Mouse (Mus musculus) right cerebral cortex, adult 18-20 months (tissue): ENCODE results near the gene Fam217a.
"Not testable (repeated sequence)": the region's sequence is repeated elsewhere in the genome, so short reads cannot be mapped to it uniquely, and the experiment has no call there.

Experiments used
- DNase-seq: peaks from one replicate; pipeline ENCODE4 v3.0.0; 2022; ENCODE audit warnings: mixed read lengths

Fam217a gene

GRCm38 (mm10) chr13:34924210-34924609 is at the start of gene Fam217a, which contains the start of gene 4933417A18Rik:
Fam217a (minus strand) TSS chr13:34924310.
4933417A18Rik (plus strand) TSS chr13:34924409.
- DNase-seq: no peak

- DNase-seq: no peak
Observed at GRCm38 (mm10) chr13:34973770-34974169, 49.7 kb upstream of the Fam217a start.

GRCm38 (mm10) chr13:34973149-34973548 is 49.0 kb upstream of the Fam217a start:
- DNase-seq: no peak

GRCm38 (mm10) chr13:34972456-34972855 is 48.3 kb upstream of the Fam217a start:
- DNase-seq: not testable (repeated sequence)

- not testable (repeated sequence) for DNase-seq
Observed at GRCm38 (mm10) chr13:34965647-34966046, 41.5 kb upstream of the Fam217a start.

GRCm38 (mm10) chr13:34964866-34965265 is 40.8 kb upstream of the Fam217a start:
- DNase-seq: no peak

- no peak for DNase-seq
Observed at GRCm38 (mm10) chr13:34964419-34964818, 40.3 kb upstream of the Fam217a start.

- no peak for DNase-seq
Observed at GRCm38 (mm10) chr13:34963511-34964397, 39.6 kb upstream of the Fam217a start, which contains the start of gene Eci3. Eci3 (minus strand) TSS chr13:34963810.

- no peak for DNase-seq
Observed at GRCm38 (mm10) chr13:34960996-34961770, 37.1 kb upstream of the Fam217a start.

GRCm38 (mm10) chr13:34958158-34958557 is 34.0 kb upstream of the Fam217a start:
- not testable (repeated sequence) for DNase-seq

GRCm38 (mm10) chr13:34956901-34957300 is 32.8 kb upstream of the Fam217a start:
- DNase-seq: no peak

GRCm38 (mm10) chr13:34951437-34951836 is 27.3 kb upstream of the Fam217a start:
- DNase-seq: not testable (repeated sequence)

GRCm38 (mm10) chr13:34942370-34942769 is 18.3 kb upstream of the Fam217a start:
- DNase-seq: no peak

GRCm38 (mm10) chr13:34934931-34935644 is 11.0 kb upstream of the Fam217a start:
- peak; percentile 15 for DNase-seq

GRCm38 (mm10) chr13:34916520-34917167 is 7.5 kb downstream of the Fam217a start:
- DNase-seq: no peak

- DNase-seq: no peak
Observed at GRCm38 (mm10) chr13:34914614-34915013, 9.5 kb downstream of the Fam217a start.

GRCm38 (mm10) chr13:34892871-34893270 is 31.2 kb downstream of the Fam217a start:
- no peak for DNase-seq

- no peak for DNase-seq
Observed at GRCm38 (mm10) chr13:34876481-34876880, 47.6 kb downstream of the Fam217a start.

- no peak for DNase-seq
Observed at GRCm38 (mm10) chr13:34875741-34876445, 48.2 kb downstream of the Fam217a start.

- DNase-seq: peak; percentile 95
Observed at GRCm38 (mm10) chr13:34875166-34875710, 48.9 kb downstream of the Fam217a start, which contains the start of gene Prpf4b. Prpf4b (plus strand) TSS chr13:34875302.

GRCm38 (mm10) chr13:34874736-34875135 is 49.4 kb downstream of the Fam217a start:
- not testable (repeated sequence) for DNase-seq
